Mouse (Mus musculus) C2C12 (cell line): Measurements from ENCODE around the gene March7.

Experiments
- CEBPB ChIP-seq: IDR thresholded peaks from one replicate; pipeline ENCODE4 v1.6.1; 2011; ENCODE audit warnings: low read depth, mild to moderate bottlenecking, control low read depth, moderate library complexity
- CTCF ChIP-seq: IDR thresholded peaks from one replicate; pipeline ENCODE4 v1.5.1; 2011; ENCODE audit not compliant: control insufficient read depth, insufficient read depth, insufficient read length
- MAX ChIP-seq: IDR thresholded peaks from one replicate; pipeline ENCODE4 v1.6.1; 2011; ENCODE audit warnings: mild to moderate bottlenecking, control low read depth
- MYOD1 ChIP-seq: IDR thresholded peaks from one replicate; pipeline ENCODE4 v1.6.1; 2011; ENCODE audit warnings: low read depth; ENCODE audit not compliant: control insufficient read depth, insufficient read length
- MYOG ChIP-seq: IDR thresholded peaks from one replicate; pipeline ENCODE4 v1.6.1; 2011; ENCODE audit not compliant: control insufficient read depth, insufficient read length; ENCODE audit errors: extremely low read depth
- USF1 ChIP-seq: IDR thresholded peaks from one replicate; pipeline ENCODE4 v1.6.1; 2011; ENCODE audit warnings: low read depth, mild to moderate bottlenecking, control low read depth, moderate library complexity

GRCm38 (mm10) chr2:60200051-60200562 is 9.6 kb upstream of the March7 start:
- no peak for TF ChIP-seq CTCF
- no peak for TF ChIP-seq MAX
- TF ChIP-seq USF1, result no peak
- no peak for TF ChIP-seq MYOD1
- no peak for TF ChIP-seq CEBPB
- TF ChIP-seq MYOG, result no peak
